Mouse (Mus musculus) erythroblast, adult 5-6 weeks (primary cell): Measurements from ENCODE around the gene Ube2v1. TPM values are rescaled to one million over a fixed set of nuclear protein-coding genes. Genes with fewer than 3 reads are reported as not detected.
"Not testable (repeated sequence)": the region's sequence is repeated elsewhere in the genome, so short reads cannot be mapped to it uniquely, and the experiment has no call there.

Source experiments
- ATAC-seq: replicated peaks from 2 replicates; pipeline ENCODE4 v1.8.0; 2016; ENCODE audit warnings: moderate number of reproducible peaks, mild to moderate bottlenecking, moderate TSS enrichment, inconsistent platforms; ENCODE audit not compliant: poor library complexity, low FRiP score, severe bottlenecking
- total RNA-seq, 2 experiments: library from RNA; stranded (forward) in 1 of 2; stranded (reverse) in 1 of 2; fragments of 150-400 nt in 1 of 2; fragments of 200-764, 138-1000 nt in 1 of 2; gene quantifications; 2 replicates each; pipeline versions ENCODE4 v1.2.3 to v1.2.4; 2015 to 2017; ENCODE audit warnings: low replicate concordance in 2 of 2

Gene Ube2v1
- total RNA-seq, 2 experiments from 2014 or later = 134 to 150 TPM

DNA sequence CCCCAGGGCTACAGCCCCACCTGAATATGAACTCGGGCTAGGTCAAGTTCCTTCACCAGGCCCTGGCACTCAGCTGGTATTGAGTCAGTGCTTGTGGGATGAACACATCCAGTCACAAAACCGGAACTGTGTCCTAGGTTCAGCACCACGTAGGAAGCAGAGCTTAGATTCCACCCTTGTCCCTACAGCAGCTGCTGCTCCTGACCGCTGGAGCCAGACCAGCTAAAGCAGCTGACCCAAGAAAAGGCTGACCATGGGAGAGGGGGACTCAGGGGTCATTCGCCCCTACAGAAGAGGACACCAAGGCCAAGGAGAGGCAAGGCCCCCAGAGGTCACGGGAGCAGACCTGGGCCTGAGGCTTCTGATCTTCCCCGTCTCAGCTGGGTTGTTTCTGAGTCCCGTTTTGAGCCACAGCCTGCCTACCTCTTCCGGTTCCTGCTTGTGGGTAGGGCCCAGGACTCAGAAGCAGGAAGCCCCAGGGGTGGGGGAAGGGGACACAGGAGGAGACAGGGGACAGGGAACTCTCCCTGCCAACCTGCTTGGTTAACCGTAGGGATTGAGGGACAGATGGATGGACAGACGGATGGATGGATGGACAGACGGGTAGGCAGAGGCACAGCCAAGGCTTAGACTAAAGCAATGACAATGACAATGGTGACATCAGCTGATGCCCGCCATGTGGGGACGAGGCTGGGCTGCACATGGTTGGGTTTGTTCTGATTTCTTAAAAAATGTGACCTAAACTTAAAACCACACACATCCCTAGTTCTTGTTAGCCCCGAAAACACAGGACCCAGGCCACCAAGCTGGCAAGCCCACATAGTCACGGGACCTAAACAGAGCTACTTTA, 25.0 kb upstream of the Ube2v1 start:
- no peak for ATAC-seq

DNA sequence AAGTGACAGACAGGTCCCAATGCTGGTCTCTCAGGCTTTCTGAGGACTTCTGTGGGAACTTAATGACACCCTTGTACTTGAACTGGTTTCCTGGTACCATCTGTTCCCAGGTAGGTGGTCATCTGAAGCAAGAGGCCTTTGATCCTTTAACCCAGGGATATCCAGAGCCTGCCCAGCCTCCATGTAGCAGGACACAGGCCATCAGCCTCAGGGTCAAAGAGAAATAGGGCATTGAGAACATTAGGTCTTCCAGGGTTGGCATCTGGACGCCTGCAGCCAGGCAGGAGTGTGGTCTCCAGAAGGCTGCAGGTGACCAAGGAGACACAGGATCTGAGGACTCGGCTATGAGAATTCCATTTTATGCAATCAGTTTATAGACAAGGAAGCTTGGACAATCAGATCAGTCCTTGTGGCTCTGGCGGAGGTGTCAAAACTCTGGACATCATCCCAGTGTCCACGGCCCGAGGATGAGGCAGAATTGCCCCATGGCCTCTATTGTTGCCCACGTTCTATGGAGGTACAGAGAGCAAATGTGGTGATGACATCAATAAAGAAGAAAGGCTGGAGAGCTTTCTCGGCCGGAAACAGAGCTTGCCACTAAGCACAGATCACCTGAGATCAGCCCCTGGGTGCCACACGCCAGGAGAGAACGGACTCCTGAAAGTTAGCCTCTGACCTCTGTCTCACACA, 23.2 kb upstream of the Ube2v1 start:
- ATAC-seq = no peak

- no peak for ATAC-seq
These were observed 20.8 kb upstream of the Ube2v1 start for GRCm38 (mm10) chr2:167652694-167653093.

DNA sequence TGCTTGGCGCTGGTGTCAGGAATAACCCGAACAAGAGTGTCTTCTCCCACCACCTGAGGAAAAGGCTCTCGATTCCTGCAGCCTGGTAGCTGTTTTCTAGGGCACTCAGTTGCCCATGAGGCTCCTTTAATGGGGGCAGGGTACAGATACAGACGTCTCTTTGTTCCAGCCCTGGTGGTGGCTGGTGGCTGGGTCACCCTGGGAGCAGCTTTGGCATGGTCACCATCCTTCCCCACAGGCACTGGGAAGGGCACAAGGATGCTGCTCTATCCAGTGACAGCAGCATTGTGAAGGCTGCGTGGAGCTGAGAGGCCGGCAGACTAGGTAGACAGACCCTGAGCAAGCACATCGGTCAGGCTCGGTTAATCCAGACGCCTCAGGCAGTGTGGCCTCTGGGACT, 19.7 kb upstream of the Ube2v1 start:
- ATAC-seq = no peak

DNA sequence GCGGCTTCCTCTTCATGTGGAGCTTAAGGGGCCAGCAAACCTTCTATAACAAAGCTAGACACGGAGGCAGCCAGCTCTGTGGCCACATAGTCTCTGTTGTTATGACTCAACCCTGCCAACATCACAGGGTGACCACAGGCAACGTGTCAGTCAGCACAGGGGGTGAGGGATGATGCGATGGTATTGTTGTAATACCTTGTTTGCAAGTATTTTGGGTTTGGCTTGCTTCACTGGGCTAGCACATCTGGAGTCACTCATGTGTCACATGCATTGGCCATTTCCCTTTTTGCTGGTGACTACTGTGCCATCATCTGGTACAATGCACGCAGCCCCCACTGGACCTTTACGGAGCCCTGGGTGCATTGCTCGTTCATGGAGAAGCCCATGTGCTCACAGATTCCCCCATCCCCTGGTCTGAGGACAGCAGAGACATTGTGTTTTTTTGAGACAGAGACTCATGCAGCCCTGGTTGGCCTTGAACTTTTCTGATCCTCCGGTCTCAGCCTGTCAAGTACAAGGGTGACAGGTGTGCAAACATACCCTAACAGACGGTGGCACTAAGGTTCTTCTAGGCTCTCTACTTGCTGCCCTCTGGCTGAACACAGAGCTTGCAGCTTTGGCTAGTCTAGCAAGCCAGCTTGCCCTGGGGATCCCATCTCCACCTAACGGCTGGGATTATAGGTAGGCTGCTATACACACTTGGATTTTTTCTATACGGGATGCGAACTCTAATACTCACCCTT, 17.6 kb upstream of the Ube2v1 start:
- ATAC-seq = no peak

GRCm38 (mm10) chr2:167646411-167646810, 14.5 kb upstream of the Ube2v1 start:
- ATAC-seq = no peak

DNA sequence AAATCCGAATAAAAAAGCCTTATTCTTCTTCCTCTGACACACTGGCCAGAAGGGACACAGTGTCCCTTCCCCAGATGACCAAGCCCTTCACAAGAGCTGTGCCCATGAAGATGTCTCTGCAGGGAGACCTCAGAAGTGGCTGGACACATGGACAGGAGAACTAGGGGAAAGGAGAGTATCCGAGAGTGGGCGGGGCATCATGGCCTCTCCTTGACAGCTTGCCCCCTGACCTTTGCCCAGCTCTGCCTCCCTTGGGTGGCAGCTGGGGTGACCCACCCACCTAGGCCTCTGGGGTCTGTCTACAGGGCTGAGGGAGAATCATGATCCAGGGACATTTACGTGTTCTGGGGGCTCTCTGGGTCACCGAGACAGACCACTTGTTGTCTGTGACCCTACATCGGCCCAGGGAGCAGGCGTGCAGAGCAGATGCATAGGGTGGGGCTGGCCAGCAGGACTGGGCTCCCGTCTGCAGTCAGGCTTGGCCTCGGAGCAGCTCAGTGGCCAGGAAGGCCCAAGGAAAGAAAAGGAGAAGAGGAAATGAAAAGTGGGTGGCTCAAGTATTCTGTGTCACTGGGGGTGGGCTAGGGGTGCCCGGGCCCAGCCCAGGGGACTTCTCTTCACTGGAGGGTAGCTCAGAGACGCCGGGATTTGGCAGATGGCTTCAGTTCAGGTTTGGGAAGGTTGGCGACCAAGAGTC, 11.6 kb upstream of the Ube2v1 start:
- not testable (repeated sequence) for ATAC-seq

DNA sequence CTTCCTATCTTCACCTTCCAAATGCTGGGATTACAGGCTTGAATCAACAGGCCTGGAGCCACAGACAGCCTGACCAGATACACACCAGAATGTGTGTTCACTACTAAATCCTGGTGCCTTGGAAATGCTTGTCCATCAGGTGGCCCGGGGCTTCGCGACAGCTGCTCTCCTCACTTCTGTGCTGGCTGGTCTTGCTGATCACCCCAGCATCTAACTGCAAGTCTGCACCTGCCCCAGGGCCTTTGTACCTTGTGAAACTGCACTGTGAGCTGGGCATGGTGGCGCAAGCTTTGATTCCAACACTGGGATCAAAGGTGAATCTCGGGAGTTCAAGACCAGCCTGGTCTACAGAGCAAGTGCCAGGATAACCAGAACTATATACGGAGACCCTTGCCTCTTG, 10.3 kb upstream of the Ube2v1 start:
- ATAC-seq = no peak

- ATAC-seq = peak; percentile 76
These were observed 9.4 kb upstream of the Ube2v1 start for GRCm38 (mm10) chr2:167641337-167641736.

GRCm38 (mm10) chr2:167640279-167640678, 8.4 kb upstream of the Ube2v1 start:
- 0 out of 2 replicates have a peak, but pooled peaks have one; percentile 45 for ATAC-seq

DNA sequence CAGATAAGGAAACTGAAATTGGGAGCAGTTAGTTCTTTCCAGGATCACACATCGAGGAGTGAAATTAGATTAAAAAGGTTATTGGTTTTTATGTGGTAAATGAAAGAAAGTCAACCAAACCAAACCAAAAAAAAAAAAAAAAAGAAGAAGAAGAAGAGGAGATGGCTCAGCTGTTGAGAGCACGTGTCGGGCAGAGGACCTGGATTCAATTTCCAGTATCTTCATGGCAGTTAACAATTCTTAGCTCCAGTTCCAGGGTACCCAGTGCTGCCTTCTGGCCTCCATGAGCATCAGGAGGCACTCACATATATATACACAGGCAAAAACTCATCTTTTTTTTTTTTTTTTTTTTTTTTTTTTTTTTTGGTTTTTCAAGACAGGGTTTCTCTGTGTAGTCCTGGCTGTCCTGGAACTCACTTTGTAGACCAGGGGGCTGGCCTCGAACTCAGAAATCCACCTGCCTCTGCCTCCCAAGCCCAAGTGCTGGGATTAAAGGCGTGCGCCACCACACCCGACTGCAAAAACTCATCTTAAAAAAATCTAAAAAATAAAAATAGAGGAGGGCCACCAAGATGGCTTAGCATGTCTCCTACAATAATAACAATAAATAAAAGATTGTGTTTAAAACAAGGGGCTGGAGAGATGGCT, 3.1 kb upstream of the Ube2v1 start:
- ATAC-seq = no peak

DNA sequence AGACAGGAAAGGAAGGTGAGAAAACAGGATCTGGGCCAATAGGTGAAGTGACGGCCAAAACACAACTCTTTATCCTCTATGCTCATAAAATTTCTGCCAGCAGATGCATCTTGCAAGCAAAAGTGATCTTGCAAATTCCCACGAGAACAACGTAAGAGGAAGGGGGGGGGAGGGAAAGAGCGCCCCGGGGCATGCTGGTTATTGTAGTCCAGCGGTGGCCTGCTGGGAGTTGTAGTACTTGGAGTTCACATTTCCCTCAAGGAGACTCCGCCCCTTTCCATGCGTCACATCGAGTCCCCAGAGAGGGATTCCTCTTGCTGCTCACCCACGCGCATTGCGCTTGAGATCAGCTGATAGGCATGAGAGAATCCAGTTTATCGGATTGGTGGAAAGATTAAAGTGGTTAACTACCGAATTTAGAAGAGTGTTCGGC, 2.5 kb upstream of the Ube2v1 start:
- peak; percentile 77 for ATAC-seq

DNA sequence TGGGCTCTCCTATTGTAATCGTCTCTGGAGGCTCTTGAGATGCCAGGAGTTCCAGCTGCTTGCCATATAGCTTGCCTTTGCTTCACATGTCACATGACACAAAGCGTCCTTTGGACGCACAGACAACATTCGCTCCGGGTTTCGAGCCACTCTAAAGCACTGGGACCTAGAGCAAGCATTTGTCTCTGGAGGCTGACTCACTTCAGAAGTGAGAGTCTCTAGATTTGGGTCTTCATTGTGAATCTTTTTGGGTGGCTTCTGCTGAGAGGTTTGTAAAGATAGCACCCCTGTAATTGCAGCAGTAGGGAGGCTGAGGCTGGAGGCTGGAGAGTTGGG, 1.6 kb upstream of the Ube2v1 start:
- ATAC-seq = no peak

- ATAC-seq = no peak
These were observed 1.0 kb upstream of the Ube2v1 start for GRCm38 (mm10) chr2:167632731-167633536.

DNA sequence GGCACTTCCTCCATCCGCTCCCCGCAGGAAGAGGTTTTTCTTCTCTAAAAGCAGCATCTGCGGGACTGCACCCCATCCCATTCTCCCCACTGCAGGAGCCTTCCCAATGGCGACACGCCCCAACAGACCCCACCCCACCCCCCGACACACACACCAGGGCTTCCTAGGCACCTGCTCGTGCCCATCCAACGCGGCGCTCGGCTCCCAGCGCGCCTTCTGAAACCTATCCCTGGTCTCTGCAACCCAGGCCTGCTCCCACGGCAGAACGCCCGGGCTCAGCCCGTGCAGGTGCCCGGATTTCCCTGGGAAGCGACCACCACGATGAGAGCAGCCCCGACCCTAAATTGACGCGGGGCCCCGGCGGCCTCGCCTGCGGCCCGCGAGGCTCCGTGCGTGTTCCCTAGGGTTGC, 709 bp downstream of the Ube2v1 start:
- no peak for ATAC-seq

GRCm38 (mm10) chr2:167630421-167630820, 1.5 kb downstream of the Ube2v1 start:
- no peak for ATAC-seq

DNA sequence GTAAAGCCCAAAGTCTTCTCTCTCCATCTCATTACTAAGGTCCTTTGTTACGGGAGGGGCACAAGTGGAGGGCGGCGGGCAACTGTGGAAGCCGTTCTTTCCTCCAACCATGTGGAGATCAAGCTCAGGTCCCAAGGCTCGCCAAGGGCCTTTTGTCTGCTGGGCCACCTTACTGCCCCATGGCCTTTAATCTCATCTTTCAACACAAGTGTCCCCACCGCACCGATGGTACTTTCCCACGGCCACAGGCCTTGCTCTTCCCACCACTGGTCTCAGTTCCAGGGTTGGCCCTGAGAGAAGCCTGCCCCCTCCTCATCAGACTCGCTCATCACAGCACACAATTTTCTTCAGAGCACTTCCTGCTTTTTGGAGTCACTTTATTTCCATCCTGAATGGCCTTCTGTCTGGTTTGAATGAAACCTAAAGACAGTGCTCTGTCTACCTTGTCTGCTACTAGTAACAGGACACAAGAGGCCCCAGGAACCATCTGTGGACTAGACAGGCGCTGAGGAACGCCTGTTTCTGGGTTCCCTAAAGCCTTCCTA, 2.2 kb downstream of the Ube2v1 start:
- ATAC-seq = no peak

- peak; percentile 68 for ATAC-seq
These were observed 3.0 kb downstream of the Ube2v1 start for GRCm38 (mm10) chr2:167628872-167629271.
